Comparison of ENCODE assay signal across 17 mouse cellular contexts in the genomic region with DNA sequence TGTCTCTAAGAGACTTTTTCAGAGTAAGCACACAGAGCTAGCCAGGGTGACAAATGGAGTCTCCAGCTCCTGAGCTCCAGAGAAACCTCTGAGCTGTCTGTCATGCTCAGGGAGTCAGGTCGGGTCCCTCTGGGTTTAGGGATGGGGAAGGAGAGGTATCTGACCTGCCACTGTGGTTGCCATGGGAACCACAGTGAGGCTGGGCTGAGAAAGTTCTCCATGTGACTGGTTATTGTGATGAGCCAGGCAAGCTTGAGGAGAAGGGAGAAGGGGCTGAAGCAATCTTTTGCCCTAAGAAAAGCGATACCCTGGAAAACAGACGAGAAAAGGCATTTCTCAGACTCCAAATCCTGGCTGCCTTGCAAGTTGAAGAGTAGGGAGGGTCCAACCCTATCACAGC.
DNase-seq lines count a peak whose midpoint lies in the region; ATAC-seq and TF ChIP-seq lines count a peak whose summit lies in the region.
"Had no signal": no experiment of that assay in that cellular context is flagged by ENCODE, and none has a peak within 500 bp of the region (broad histone marks: within the 10 kb centered on the region; RNA-seq: fewer than 3 reads in every experiment).

No protein-coding gene starts in this region.

- no peaks in the 10 kb centered on the region for H3K36me3 ChIP-seq in forebrain, embryonic 15.5 days
- H3K36me3 ChIP-seq in forebrain, embryonic 12.5 days (replicated peaks) = no peaks in the 10 kb centered on the region
- H3K36me3 ChIP-seq: hindbrain, embryonic 15.5 days; limb, embryonic 13.5 days had no signal

- H3K27ac ChIP-seq in forebrain, embryonic 15.5 days (replicated peaks) = 0 out of 2 replicates have a peak overlapping the region, but pooled peaks have one; percentile 14
- H3K27ac ChIP-seq in forebrain, embryonic 12.5 days = no peak overlapping the region
- peak overlapping the region; percentile 6; the same call in 1 of the 2 replicates for H3K27ac ChIP-seq in cortical plate, adult 2 months (ENCODE audit: insufficient read depth, low read length)
- H3K27ac ChIP-seq: heart, adult 2 months; hindbrain, embryonic 15.5 days; limb, embryonic 13.5 days; liver, embryonic 14.5 days had no signal

- no peaks in the 10 kb centered on the region for H3K9me3 ChIP-seq in forebrain, embryonic 15.5 days
- H3K9me3 ChIP-seq in forebrain, embryonic 12.5 days = no peaks in the 10 kb centered on the region
- H3K9me3 ChIP-seq: hindbrain, embryonic 15.5 days; limb, embryonic 13.5 days had no signal

- no peak for ATAC-seq in forebrain, embryonic 15.5 days (replicated peaks)
- ATAC-seq in forebrain, embryonic 12.5 days (ENCODE audit: low FRiP score) = no peak
- ATAC-seq: lung, postnatal 0 days had no signal

- H3K9ac ChIP-seq in forebrain, embryonic 15.5 days (replicated peaks) = 0 out of 2 replicates have a peak overlapping the region, but pooled peaks have one; percentile 13
- no peak overlapping the region for H3K9ac ChIP-seq in forebrain, embryonic 12.5 days
- H3K9ac ChIP-seq: hindbrain, embryonic 15.5 days; limb, embryonic 13.5 days; liver, embryonic 14.5 days had no signal

- no peak overlapping the region for H3K4me3 ChIP-seq in forebrain, embryonic 15.5 days
- no peak overlapping the region for H3K4me3 ChIP-seq in forebrain, embryonic 12.5 days (replicated peaks)
- H3K4me3 ChIP-seq in cortical plate, adult 2 months (ENCODE audit: insufficient read depth, low read length) = no peak overlapping the region
- H3K4me3 ChIP-seq: heart, adult 2 months; hindbrain, embryonic 15.5 days; limb, embryonic 13.5 days had no signal

- 13% methylated on average over 3 of the region's 3 CpGs for WGBS in forebrain, embryonic 15.5 days
- 16% methylated on average over 3 of the region's 3 CpGs for WGBS in forebrain, embryonic 12.5 days

- H3K27me3 ChIP-seq in forebrain, embryonic 15.5 days = no peaks in the 10 kb centered on the region
- peaks cover 10% of the 10 kb centered on the region; the same call in 1 of the 2 replicates for H3K27me3 ChIP-seq in forebrain, embryonic 12.5 days

- peaks cover 47% of the 10 kb centered on the region for H3K4me1 ChIP-seq in forebrain, embryonic 15.5 days
- H3K4me1 ChIP-seq in forebrain, embryonic 12.5 days = peaks cover 50% of the 10 kb centered on the region
- H3K4me1 ChIP-seq in cortical plate, adult 2 months (ENCODE audit: control insufficient read depth, insufficient read depth, low read length) = peaks cover 24% of the 10 kb centered on the region

- peak; percentile 25 for DNase-seq in retina, postnatal 1 day
- DNase-seq in retina, embryonic 14.5 days (ENCODE audit: low spot score) = no peak
- DNase-seq in lung, postnatal 14 days = no peak
- DNase-seq in right cerebral cortex, postnatal 4 days = no peak
- DNase-seq: adrenal gland, postnatal 10 days; cerebellum, adult 18-20 months; gastrocnemius, postnatal 14 days; heart, adult 2 months; kidney, adult 18-20 months; kidney, postnatal 10 days had no signal

- no peak overlapping the region for H3K4me2 ChIP-seq in forebrain, embryonic 15.5 days (replicated peaks)
- no peak overlapping the region for H3K4me2 ChIP-seq in forebrain, embryonic 12.5 days
- H3K4me2 ChIP-seq: hindbrain, embryonic 15.5 days; limb, embryonic 13.5 days had no signal

- TF ChIP-seq CTCF in cortical plate, adult 2 months (IDR thresholded peaks at IDR 0.05; ENCODE audit: extremely low read depth, insufficient read depth, low read length) = no peak

- no peak for TF ChIP-seq POLR2A in cortical plate, adult 2 months (IDR thresholded peaks at IDR 0.05; ENCODE audit: extremely low read depth, insufficient read depth, low read length)
